Mouse (Mus musculus) c-Kit-positive CD71-positive TER-119-positive erythroid progenitor cells, embryonic 14.5 days (primary cell): ENCODE data around the gene Tspan33.

Experiments used
- DNase-seq: peaks from one replicate; pipeline ENCODE4 v3.0.0-alpha.2; 2013; ENCODE audit warnings: low spot score

Tspan33 gene

GRCm38 (mm10) chr6:29699085-29699745 lies 5.2 kb downstream of the Tspan33 start:
- peak; percentile 79 for DNase-seq

- peak; percentile 92 for DNase-seq
Measured at GRCm38 (mm10) chr6:29701051-29701450, 7.0 kb downstream of the Tspan33 start.

DNA sequence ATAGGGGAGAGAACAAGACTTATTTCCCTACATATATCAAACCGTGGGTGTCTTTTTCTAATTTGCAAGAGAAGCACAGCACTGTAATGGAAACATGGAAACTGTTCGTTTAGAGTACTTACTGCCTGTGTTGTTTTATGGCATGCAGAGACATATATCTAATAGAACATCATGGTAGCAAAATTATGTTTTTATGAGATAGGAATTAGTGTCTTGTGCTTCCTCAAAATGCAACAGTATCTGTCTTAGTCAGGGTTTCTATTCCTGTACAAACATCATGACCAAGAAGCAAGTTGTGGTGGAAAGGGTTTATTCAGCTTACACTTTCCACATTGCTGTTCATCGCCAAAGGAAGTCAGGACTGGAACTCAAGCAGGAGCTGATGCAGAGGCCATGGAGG lies 8.1 kb downstream of the Tspan33 start:
- no peak for DNase-seq

DNA sequence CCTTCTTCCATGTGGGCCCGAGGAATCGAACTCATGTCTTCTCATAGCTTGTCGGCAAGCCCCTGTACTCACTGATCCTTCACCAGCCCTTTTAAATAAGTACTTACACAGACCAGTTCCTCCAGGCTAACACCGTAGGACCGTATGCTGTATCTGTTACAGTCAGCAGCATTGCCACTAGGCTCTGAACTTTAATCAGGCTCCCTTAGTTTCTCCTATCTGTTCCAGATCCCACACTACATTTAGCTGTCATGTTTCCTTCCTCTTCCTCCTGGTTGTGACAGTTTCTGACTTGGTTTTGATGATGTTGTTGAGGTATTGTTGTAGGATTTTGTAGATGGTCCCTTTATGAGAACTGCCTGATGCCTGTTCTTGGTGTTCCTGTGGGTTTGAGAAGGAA lies 10.1 kb downstream of the Tspan33 start:
- no peak for DNase-seq

- no peak for DNase-seq
Measured at GRCm38 (mm10) chr6:29707902-29708301, 13.9 kb downstream of the Tspan33 start.

GRCm38 (mm10) chr6:29711318-29711717 lies 17.3 kb downstream of the Tspan33 start:
- no peak for DNase-seq

DNA sequence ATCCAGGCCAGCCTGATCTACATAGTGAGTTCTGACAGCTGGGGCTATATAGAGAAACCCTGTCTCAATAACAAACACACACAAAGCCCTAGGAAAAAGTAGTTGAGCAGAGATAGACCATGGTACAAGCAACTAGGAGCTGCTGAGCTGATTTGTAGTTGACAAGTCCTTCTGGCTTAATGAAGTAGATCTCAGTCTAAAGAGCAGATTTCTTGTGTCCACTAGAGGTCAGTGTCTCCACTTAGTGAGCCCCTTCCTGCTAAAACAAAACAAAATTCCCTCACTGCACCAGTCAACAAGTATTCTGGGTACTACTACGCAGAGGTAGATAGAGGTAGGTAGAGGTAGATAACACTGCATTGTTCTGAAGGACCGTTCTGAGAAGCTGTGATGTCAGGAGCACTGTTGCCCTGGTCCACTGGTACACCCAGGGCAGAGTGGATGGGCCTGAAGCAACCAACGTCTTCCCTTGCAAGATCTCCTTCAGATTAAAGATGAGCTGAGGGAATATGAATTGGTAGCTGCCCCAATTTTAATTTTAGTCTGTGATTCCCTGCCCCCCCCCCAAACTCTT lies 18.1 kb downstream of the Tspan33 start:
- DNase-seq, result no peak

DNA sequence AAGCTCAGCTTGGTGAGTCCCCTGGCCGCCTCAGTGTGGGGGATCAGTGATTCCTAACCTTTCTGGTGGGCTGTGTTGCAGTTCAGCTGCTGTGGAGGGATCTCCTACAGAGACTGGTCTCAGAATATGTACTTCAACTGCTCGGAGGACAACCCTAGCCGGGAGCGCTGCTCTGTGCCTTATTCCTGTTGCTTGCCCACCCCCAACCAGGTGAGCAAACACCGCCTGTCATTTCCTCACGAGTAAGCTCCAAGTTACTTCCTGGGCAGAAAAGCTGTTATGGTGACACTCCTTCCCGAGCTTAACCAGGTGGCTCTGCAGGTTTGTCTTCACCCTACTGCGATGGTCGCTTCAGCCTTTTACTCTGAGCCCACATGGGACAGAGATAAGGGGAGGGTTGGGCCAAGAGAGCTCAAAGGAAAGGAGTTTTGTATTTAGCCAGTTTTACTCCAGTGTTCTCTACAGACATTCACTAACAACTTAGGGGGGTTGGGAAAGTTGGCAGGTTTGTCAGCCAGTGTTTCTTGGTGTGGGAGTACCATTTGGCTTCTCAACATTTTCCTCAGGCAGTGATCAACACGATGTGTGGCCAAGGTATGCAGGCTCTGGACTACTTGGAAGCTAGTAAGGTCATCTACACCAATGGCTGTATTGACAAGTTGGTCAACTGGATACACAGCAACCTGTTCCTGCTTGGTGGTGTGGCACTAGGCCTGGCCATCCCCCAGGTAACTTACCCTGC lies 22.8 kb downstream of the Tspan33 start:
- no peak for DNase-seq

DNA sequence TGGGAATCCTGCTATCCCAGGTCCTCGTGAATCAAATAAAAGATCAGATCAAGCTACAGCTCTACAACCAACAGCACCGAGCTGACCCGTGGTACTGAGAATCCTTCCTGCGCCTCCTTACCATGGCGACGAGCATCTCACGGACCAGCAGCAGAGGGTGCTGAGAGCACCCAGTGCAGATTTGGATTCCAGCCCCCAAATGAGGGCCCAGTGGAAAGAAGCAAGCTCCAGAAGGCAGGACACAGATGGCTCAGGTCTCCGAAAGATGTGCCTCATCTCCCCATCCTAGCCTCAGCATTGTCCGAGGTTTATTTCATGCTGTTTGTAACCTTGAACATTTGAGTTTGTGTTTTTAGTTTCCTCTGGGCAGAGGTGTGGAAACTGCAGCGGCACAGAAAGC lies 23.5 kb downstream of the Tspan33 start:
- no peak for DNase-seq

DNA sequence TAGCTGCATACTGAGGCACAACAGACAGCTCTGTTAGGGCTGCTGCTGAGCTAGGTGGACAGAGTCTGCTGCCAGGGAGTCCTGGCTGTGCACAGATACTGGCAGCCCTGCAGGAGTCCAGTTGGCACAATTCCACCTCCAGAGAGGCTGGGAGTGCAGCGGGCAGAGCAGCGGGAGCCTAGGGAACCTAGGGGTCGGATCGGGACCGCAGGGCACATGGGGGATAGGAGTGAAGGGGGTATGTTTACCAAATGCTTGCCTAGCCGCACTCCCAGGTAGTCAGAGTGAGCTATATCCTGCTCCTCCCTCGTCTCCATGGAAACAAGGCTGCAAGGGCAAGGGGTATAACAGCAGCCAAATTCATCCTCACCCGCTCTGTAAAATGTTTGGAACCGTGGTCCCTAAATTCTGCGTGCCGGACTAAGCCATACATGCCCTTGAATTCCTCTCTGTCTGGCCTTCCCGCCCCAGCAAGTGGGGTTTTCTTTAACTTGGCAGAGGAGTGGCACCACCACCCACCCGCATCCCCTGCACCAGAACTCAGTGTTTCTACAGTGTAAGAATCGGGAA lies 24.0 kb downstream of the Tspan33 start:
- no peak for DNase-seq

- no peak for DNase-seq
Measured at GRCm38 (mm10) chr6:29718894-29719329, 24.9 kb downstream of the Tspan33 start.

GRCm38 (mm10) chr6:29721890-29722289 lies 27.9 kb downstream of the Tspan33 start:
- DNase-seq, result no peak

DNA sequence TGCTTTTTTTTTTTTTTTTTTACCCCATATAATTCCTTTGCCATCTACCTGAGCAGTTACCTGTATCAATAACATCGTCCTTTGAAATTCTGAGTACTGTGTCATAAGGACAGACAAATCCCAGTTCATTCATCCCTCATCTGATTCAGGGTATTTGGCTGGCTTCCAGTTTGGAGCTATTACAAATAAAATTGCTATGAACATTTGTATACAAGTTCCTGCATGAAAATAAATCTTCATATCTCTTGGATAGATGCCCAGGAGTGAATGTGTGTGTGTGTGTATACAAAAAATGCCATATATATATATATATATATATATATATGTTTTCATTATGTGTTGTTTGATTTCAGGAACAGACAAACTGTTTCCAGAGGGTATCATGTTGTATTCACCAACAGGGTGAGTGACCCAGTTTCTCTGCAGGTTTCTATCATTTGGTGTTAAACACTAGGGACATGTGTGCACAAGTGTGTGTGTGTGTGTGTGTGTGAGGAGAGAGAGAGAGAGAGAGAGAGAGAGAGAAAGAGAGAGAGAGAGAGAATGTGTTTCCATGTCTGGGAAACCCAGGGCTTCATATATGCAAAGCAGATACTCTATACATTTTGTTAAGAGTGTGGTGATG lies 32.7 kb downstream of the Tspan33 start:
- DNase-seq, result no peak

- no peak for DNase-seq
Measured at GRCm38 (mm10) chr6:29728035-29728434, 34.0 kb downstream of the Tspan33 start.

GRCm38 (mm10) chr6:29729491-29729890 lies 35.5 kb downstream of the Tspan33 start:
- DNase-seq, result no peak

GRCm38 (mm10) chr6:29735336-29735688 lies 41.3 kb downstream of the Tspan33 start, which contains the start of gene Smo:
Smo (plus strand) TSS chr6:29735503.
- no peak for DNase-seq

- DNase-seq, result no peak
Measured at GRCm38 (mm10) chr6:29735689-29736451, 41.8 kb downstream of the Tspan33 start.

DNA sequence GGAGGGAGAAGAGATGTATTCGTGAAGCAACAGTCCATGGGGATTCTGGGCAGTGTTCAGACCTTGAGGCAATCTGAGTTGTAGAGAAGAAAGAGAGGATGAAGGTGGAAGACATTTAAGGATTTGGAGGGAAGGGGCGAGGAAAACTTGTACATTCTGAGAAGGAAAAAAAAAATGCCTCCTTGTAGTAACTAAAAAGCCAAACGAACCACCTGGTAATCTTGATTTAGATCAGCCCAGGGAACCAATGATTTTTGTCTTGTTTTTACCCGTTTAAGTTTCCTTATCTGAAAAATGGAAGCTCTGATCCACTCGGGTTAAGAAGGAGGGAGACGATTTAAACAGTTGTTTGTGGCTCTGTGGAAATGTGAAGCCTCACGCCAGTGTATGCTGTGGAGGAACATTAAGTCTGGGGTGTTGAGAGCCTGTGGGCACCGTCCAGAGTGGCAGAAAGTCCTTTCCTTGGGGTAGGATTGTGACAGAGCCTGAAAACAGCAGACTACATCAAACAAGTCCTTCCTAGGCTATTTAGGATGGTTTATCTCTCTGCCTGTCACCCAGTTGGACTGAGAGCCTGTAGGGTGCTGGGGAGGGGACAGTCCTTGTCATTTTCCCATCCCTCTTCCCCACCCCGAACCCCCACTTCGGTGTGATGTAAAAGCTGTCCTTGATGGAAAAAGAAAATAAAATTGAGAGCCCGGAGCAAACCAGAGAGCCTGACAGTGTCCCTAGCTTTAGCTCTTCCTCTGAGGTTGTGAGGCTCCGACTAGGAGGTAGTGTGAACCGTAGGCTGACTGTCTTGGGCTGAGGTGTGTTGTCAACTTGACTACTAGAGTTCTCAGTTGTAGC lies 42.8 kb downstream of the Tspan33 start:
- DNase-seq, result no peak

- DNase-seq, result no peak
Measured at GRCm38 (mm10) chr6:29751466-29752152, 57.6 kb downstream of the Tspan33 start.

DNA sequence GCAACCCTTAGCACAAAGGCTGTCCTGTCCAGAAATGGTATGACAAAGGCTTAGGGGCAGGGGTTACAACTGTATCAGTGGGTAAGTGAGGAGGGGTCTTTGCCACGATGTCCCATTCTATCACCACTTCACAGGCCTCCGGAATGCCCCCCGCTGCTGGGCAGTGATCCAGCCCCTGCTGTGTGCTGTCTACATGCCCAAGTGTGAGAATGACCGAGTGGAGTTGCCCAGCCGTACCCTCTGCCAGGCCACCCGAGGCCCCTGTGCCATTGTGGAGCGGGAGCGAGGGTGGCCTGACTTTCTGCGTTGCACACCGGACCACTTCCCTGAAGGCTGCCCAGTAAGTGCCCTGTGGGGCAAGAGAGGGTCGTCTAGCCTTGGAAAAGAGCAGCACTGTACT lies 59.3 kb downstream of the Tspan33 start:
- DNase-seq, result no peak
